Mouse (Mus musculus) lung, postnatal 10 days (tissue): ENCODE measurements at regions not wholly inside any gene's neighbourhood (a gene's known extent, or its start where the extent isn't known, plus 50 kb on each side); places are given as distances from the start of the nearest gene placed in this dataset.

Experiments used
- DNase-seq: peaks from one replicate; pipeline ENCODE4 v3.0.0; 2021

DNA sequence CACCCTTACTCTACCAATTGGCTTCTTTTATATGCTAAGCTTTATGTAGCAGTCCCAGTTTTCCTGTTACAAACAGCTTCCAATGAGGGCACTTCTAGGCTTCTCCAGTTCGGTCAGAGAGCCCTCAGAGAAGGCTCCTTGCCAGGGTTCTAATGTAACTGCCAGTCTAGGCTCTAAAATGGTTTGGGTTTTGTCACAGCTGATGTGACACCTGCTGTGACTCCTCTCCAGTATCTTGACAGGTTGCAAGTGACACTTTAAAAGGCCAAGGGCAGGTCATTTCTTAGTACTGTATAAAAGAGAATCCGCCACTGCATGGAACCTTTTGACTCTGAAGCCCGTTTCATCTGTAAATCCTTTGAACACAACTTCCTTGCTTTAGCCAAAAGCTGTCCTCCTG lies 54.0 kb upstream of the Nedd9 start:
- no peak for DNase-seq

DNA sequence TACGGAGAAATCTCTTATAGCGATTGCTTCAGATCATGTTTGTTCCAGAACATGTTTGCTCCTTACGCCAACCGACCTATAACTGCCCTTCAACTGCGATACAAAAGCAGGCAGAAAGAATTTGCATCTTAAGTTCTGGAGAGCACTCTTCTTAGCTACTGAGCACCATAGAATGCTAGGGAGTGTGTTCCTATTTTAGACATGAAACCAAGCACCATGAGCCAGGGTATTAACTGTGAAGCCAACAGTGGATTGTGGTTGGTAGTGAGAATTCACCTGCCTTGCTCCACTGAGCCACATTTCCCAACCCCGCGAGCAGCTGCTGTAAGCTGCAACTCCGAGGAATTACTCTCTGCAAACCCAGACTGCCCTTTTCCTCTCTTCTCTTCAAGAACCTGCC lies 58.9 kb upstream of the Nedd9 start:
- no peak for DNase-seq

DNA sequence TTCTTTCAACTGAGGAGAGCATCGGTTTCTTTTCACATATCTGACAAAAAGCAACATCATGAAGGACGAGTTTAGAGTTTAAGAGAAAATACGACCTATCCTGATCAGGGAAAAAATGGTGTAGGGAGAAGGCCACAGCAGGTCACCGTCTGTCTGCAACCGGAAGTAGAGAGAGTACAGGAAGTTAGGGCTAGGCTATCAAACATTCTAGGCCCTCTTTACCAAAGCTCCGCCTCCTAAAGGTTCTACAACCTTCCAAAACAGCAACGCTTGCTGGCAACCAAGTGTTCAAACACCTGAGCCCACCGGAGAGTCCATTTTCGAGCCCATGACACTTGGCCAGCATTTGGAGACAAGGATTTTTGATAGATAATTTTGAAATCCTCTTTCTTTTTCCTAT lies 59.2 kb upstream of the Tmem170b start:
- no peak for DNase-seq

DNA sequence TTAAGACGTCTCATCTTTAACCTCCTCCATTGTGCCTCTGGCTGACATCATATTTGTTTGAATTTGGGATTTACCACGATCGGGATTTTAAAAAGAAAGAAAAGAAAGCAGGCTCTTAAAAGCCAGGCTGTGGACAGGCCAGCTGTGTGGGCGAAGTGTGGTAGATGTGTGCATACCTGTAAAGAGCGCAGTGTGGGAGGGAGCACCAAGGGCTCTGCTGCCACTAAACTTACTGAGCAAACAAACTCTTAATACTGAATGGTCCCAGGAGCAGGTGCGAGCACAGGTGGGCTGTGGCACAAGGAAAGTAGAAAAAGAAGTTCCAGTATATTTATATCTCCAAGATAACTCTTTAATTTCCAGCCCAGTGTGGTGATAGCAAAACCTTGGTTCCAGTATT lies 56.4 kb upstream of the Tmem170b start:
- no peak for DNase-seq

DNA sequence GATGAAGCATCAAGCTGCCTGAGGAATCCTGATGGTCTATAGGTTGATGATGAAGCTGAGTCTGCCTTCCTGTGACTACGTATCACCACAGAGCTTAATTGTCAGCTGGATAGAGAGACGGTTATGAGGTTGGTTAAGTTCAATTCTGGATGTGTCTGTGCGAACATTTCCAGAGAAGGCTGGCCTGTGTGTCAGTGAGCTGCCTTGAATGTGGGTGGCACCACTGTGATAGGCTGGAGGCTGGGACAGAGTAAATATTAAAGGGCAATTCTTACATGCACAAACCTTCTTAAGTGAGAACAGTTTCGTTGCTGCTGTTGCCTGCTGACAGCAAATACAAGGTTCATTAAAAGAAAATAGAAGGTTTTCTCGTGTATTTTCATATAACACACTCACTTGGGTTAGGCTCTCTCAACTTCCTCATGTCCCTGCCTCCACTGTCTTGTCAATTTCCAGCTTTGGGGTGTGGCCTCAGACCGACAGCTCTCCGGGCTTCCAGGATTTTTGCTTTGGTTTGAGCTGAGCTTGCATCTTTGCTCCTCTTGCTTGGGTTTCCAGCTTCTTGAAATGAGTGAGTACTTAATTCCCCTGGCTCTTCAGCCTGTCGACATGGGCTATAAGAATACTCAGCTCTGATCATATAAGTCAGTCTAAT lies 55.3 kb upstream of the Tmem170b start:
- DNase-seq: peak; percentile 58

DNA sequence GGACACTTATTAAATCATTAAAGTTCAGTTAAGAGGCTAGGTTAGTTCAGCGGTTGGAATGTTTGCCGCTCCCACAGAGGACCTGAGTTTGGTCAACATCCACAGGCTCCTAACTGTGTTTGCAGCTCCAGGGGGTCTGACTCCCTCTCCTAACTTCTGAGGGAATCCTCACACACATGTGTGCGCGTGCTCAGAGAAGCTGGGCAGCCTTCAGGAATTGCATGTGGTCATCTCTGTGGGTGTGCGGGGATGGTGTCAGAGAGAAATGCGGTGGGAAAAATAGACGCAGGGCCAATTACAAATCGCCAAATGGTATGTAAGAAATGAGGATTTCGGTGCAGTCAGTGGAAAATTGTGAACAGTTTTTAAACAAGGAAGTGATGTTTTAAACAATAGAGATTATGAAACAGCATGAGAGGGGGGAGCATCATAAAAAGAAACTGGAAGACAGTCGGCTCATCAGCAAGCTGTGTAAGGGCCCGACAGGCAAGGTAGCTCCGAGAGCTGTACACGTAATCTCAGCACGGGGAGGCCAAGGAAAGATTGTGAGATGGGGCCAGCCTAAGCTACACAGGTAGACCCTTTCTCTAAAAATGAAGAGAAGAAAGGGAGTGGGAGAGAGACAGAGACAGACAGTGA lies 53.9 kb upstream of the Tmem170b start:
- DNase-seq: peak; percentile 73

DNA sequence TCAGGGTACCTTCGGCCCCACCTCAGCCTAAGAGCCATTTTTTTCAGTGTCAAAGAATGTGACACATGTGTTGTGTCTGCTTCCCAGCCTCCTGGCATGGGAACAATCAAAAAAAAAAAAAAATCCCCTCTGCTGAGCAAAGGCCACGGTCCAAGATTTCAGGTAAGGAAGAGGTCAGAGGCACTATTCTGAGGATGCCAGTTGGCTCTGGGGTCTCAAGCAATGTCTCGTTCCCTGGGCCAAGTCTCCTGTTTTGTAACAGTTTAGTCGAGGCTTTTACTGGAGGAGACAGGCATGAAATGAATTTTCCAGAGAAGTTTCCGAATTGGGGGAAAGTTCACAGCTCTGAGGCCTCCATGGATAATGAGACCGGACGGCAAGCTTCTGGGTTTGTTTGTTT lies 51.3 kb upstream of the Tmem170b start:
- DNase-seq: no peak
